12 mouse cellular contexts compared by ENCODE assay signal in the genomic region with DNA sequence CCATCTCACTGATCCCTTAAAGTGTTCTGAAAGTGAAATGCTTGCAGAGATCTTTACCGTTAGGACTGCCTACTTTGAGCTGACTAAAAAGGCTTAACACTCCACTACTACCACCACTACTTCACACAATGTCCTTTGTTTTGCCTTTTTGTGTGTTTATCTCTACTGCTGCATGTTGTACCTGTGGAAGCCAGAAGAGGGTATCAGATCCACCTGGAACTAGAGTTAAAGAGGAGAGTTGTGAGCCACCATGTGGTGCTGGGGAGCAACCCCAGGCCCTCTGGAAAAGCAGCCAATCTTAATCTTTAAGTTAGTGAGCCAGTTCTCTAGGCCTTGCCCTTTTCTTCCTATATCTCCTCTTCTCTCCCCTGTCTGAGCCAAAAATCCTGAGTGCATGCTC. TPM values are rescaled to one million over a fixed set of nuclear protein-coding genes. Genes with fewer than 3 reads are reported as not detected.
DNase-seq lines count a peak whose midpoint lies in the region; ATAC-seq and TF ChIP-seq lines count a peak whose summit lies in the region.
"Had no signal": no experiment of that assay in that cellular context is flagged by ENCODE, and none has a peak within 500 bp of the region (broad histone marks: within the 10 kb centered on the region; RNA-seq: fewer than 3 reads in every experiment).

No protein-coding gene starts in this region.

- H3K9ac ChIP-seq in forebrain, embryonic 13.5 days = no peak overlapping the region
- no peak overlapping the region for H3K9ac ChIP-seq in forebrain, embryonic 12.5 days
- no peak overlapping the region for H3K9ac ChIP-seq in lung, embryonic 14.5 days
- no peak overlapping the region for H3K9ac ChIP-seq in ES-Bruce4 (ENCODE audit: low read depth, poor library complexity, severe bottlenecking)
- H3K9ac ChIP-seq in liver, postnatal 0 days (replicated peaks) = no peak overlapping the region

- WGBS in forebrain, embryonic 13.5 days = 90% methylated on average over 1 of the region's 1 CpGs
- WGBS in forebrain, embryonic 12.5 days = 85% methylated on average over 1 of the region's 1 CpGs
- WGBS in lung, embryonic 14.5 days = 70% methylated on average over 1 of the region's 1 CpGs
- WGBS in lung, adult 2 months = 67% methylated on average over 1 of the region's 1 CpGs
- WGBS in liver, postnatal 0 days (ENCODE audit: insufficient replicate concordance) = 90% methylated on average over 1 of the region's 1 CpGs

- H3K4me2 ChIP-seq in forebrain, embryonic 13.5 days = 0 out of 2 replicates have a peak overlapping the region, but pooled peaks have one; percentile 4
- no peak overlapping the region for H3K4me2 ChIP-seq in forebrain, embryonic 12.5 days
- no peak overlapping the region for H3K4me2 ChIP-seq in lung, embryonic 14.5 days
- H3K4me2 ChIP-seq in liver, postnatal 0 days (ENCODE audit: low read depth, low read length) = no peak overlapping the region

- no peak for DNase-seq in lung, embryonic 14.5 days
- DNase-seq in lung, adult 2 months = no peak
- DNase-seq in liver, postnatal 0 days = no peak
- no peak for DNase-seq in adipocyte (ENCODE audit: low spot score)
- DNase-seq in ovary, postnatal 36 days (ENCODE audit: low spot score) = no peak
- DNase-seq: cerebellum, adult 11 months; kidney, postnatal 14 days; spleen, adult 18-20 months had no signal

- no peak overlapping the region for H3K27ac ChIP-seq in forebrain, embryonic 13.5 days
- H3K27ac ChIP-seq in forebrain, embryonic 12.5 days = no peak overlapping the region
- no peak overlapping the region for H3K27ac ChIP-seq in lung, embryonic 14.5 days (ENCODE audit: low read depth)
- H3K27ac ChIP-seq in ES-Bruce4 (ENCODE audit: insufficient read depth, low read length) = 0 out of 2 replicates have a peak overlapping the region, but pooled peaks have one; percentile 28
- no peak overlapping the region for H3K27ac ChIP-seq in liver, postnatal 0 days (ENCODE audit: low read depth)

- peaks cover 75% of the 10 kb centered on the region for H3K36me3 ChIP-seq in forebrain, embryonic 13.5 days (ENCODE audit: poor library complexity, severe bottlenecking)
- H3K36me3 ChIP-seq in forebrain, embryonic 12.5 days (replicated peaks) = peaks cover 75% of the 10 kb centered on the region
- H3K36me3 ChIP-seq in lung, embryonic 14.5 days (ENCODE audit: insufficient read depth) = peaks cover 82% of the 10 kb centered on the region
- peaks cover 76% of the 10 kb centered on the region for H3K36me3 ChIP-seq in ES-Bruce4 (ENCODE audit: control insufficient read depth, insufficient read depth, low read length, poor library complexity, severe bottlenecking)
- peaks cover 51% of the 10 kb centered on the region for H3K36me3 ChIP-seq in liver, postnatal 0 days (replicated peaks; ENCODE audit: insufficient read depth, low read length)

- no peak overlapping the region for H3K4me3 ChIP-seq in forebrain, embryonic 13.5 days
- no peak overlapping the region for H3K4me3 ChIP-seq in forebrain, embryonic 12.5 days (replicated peaks)
- no peak overlapping the region for H3K4me3 ChIP-seq in lung, embryonic 14.5 days (ENCODE audit: low read depth, low read length)
- H3K4me3 ChIP-seq in lung, adult 2 months (replicated peaks; ENCODE audit: extremely low read depth, low read depth, low read length) = no peak overlapping the region
- no peak overlapping the region for H3K4me3 ChIP-seq in ES-Bruce4 (ENCODE audit: low read depth, low read length)
- H3K4me3 ChIP-seq in liver, postnatal 0 days (ENCODE audit: low read depth, low read length) = no peak overlapping the region
- H3K4me3 ChIP-seq: megakaryocyte, embryonic 14.5 days had no signal

- H3K27me3 ChIP-seq in forebrain, embryonic 13.5 days = no peaks in the 10 kb centered on the region
- H3K27me3 ChIP-seq in forebrain, embryonic 12.5 days = no peaks in the 10 kb centered on the region
- no peaks in the 10 kb centered on the region for H3K27me3 ChIP-seq in lung, embryonic 14.5 days (ENCODE audit: insufficient read depth, low read length)
- no peaks in the 10 kb centered on the region for H3K27me3 ChIP-seq in ES-Bruce4 (ENCODE audit: control insufficient read depth, insufficient read depth, low read length, poor library complexity, severe bottlenecking)
- H3K27me3 ChIP-seq in liver, postnatal 0 days (ENCODE audit: insufficient read depth, low read length) = no peaks in the 10 kb centered on the region
- H3K27me3 ChIP-seq: megakaryocyte, embryonic 14.5 days had no signal

- no peak for TF ChIP-seq POLR2A in lung, adult 2 months (IDR thresholded peaks at IDR 0.05; ENCODE audit: borderline replicate concordance, extremely low read depth, low read depth, low read length)
- no peak for TF ChIP-seq POLR2A in ES-Bruce4 (IDR thresholded peaks at IDR 0.05; ENCODE audit: insufficient read depth, low read length)

- no peak for TF ChIP-seq EP300 in ES-Bruce4 (IDR thresholded peaks at IDR 0.05; ENCODE audit: insufficient read depth, low read depth, low read length)
- TF ChIP-seq EP300 in liver, postnatal 0 days (IDR thresholded peaks at IDR 0.05; ENCODE audit: low read depth) = no peak

- H3K9me3 ChIP-seq in forebrain, embryonic 13.5 days (replicated peaks) = no peaks in the 10 kb centered on the region
- no peaks in the 10 kb centered on the region for H3K9me3 ChIP-seq in forebrain, embryonic 12.5 days
- no peaks in the 10 kb centered on the region for H3K9me3 ChIP-seq in lung, embryonic 14.5 days (ENCODE audit: low read depth, low read length)
- H3K9me3 ChIP-seq in ES-Bruce4 (replicated peaks; ENCODE audit: control insufficient read depth, insufficient read depth, low read length, poor library complexity, severe bottlenecking) = no peaks in the 10 kb centered on the region
- H3K9me3 ChIP-seq in liver, postnatal 0 days (ENCODE audit: low read length) = no peaks in the 10 kb centered on the region
- H3K9me3 ChIP-seq: megakaryocyte, embryonic 14.5 days had no signal

- H3K4me1 ChIP-seq in forebrain, embryonic 13.5 days = peaks cover 39% of the 10 kb centered on the region
- peaks cover 32% of the 10 kb centered on the region for H3K4me1 ChIP-seq in forebrain, embryonic 12.5 days
- H3K4me1 ChIP-seq in lung, embryonic 14.5 days (ENCODE audit: insufficient read depth) = peaks cover 8% of the 10 kb centered on the region
- H3K4me1 ChIP-seq in lung, adult 2 months (ENCODE audit: control insufficient read depth, insufficient read depth, low read length) = peaks cover 7% of the 10 kb centered on the region
- H3K4me1 ChIP-seq in ES-Bruce4 (ENCODE audit: control insufficient read depth, insufficient read depth, low read length) = no peaks in the 10 kb centered on the region
- H3K4me1 ChIP-seq in liver, postnatal 0 days (ENCODE audit: insufficient read depth) = peaks cover 13% of the 10 kb centered on the region

- peak; percentile 25 for TF ChIP-seq CTCF in lung, embryonic 14.5 days (IDR thresholded peaks at IDR 0.05; ENCODE audit: low read depth)
- TF ChIP-seq CTCF in lung, adult 2 months (IDR thresholded peaks at IDR 0.05; ENCODE audit: insufficient read depth, low read length) = no peak
- peak; percentile 33 for TF ChIP-seq CTCF in ES-Bruce4 (IDR thresholded peaks at IDR 0.05; ENCODE audit: low read depth, low read length)
- peak; percentile 24 for TF ChIP-seq CTCF in liver, postnatal 0 days (IDR thresholded peaks at IDR 0.05; ENCODE audit: low read depth)

- no peak for ATAC-seq in forebrain, embryonic 13.5 days
- ATAC-seq in forebrain, embryonic 12.5 days (ENCODE audit: low FRiP score) = no peak
- ATAC-seq in lung, embryonic 14.5 days (ENCODE audit: insufficient read depth) = no peak
- ATAC-seq in liver, postnatal 0 days = no peak

RNA-seq across cellular contexts. Expression of gene Dnaja1, which starts 5.3 kb away (rescaled TPM):
- polyA plus RNA-seq in forebrain, embryonic 13.5 days (2015; fragmentation: Nextera tagmentation; extraction: Ambion mirVana) = 726 and 745 TPM in 2 replicates
- polyA plus RNA-seq in forebrain, embryonic 12.5 days (2016; fragmentation: Nextera tagmentation; extraction: Ambion mirVana) = 669 and 704 TPM in 2 replicates
- polyA plus RNA-seq in lung, embryonic 14.5 days (2014; fragmentation: Nextera tagmentation; extraction: Ambion mirVana) = 386 and 393 TPM in 2 replicates
- polyA plus RNA-seq in lung, adult 2 months (2012; rRNA removed) = 5.7 and 8.5 TPM in 2 replicates
- 358 and 376 TPM in 2 replicates for polyA plus RNA-seq in ES-Bruce4 (2011; ENCODE audit: insufficient read depth, insufficient read length, low read depth, missing spikeins)
- 180 and 183 TPM in 2 replicates for polyA plus RNA-seq in liver, postnatal 0 days (2015; fragmentation: Nextera tagmentation; extraction: Ambion mirVana)

RNA-seq across cellular contexts. Expression of gene Aptx, which starts 24.3 kb away (rescaled TPM):
- 54.0 and 58.6 TPM in 2 replicates for polyA plus RNA-seq in forebrain, embryonic 13.5 days (2015; fragmentation: Nextera tagmentation; extraction: Ambion mirVana)
- 46.9 and 47.3 TPM in 2 replicates for polyA plus RNA-seq in forebrain, embryonic 12.5 days (2016; fragmentation: Nextera tagmentation; extraction: Ambion mirVana)
- 28.3 and 29.1 TPM in 2 replicates for polyA plus RNA-seq in lung, embryonic 14.5 days (2014; fragmentation: Nextera tagmentation; extraction: Ambion mirVana)
- polyA plus RNA-seq in lung, adult 2 months (2012; rRNA removed) = 5.5 and 8.3 TPM in 2 replicates
- 22.3 and 22.9 TPM in 2 replicates for polyA plus RNA-seq in ES-Bruce4 (2011; ENCODE audit: insufficient read depth, insufficient read length, low read depth, missing spikeins)
- polyA plus RNA-seq in liver, postnatal 0 days (2015; fragmentation: Nextera tagmentation; extraction: Ambion mirVana) = 11.6 and 12.0 TPM in 2 replicates

RNA-seq across cellular contexts. Expression of gene Smu1, which starts 30.5 kb away (rescaled TPM):
- 165 and 180 TPM in 2 replicates for polyA plus RNA-seq in forebrain, embryonic 13.5 days (2015; fragmentation: Nextera tagmentation; extraction: Ambion mirVana)
- polyA plus RNA-seq in forebrain, embryonic 12.5 days (2016; fragmentation: Nextera tagmentation; extraction: Ambion mirVana) = 155 and 157 TPM in 2 replicates
- polyA plus RNA-seq in lung, embryonic 14.5 days (2014; fragmentation: Nextera tagmentation; extraction: Ambion mirVana) = 159 and 165 TPM in 2 replicates
- 13.1 and 21.5 TPM in 2 replicates for polyA plus RNA-seq in lung, adult 2 months (2012; rRNA removed)
- polyA plus RNA-seq in ES-Bruce4 (2011; ENCODE audit: insufficient read depth, insufficient read length, low read depth, missing spikeins) = 172 and 196 TPM in 2 replicates
- polyA plus RNA-seq in liver, postnatal 0 days (2015; fragmentation: Nextera tagmentation; extraction: Ambion mirVana) = 52.5 and 56.8 TPM in 2 replicates

Comparison
In these comparisons a context has a peak if more than half of its experiments do, and no peak if none do; other contexts are left out.
1. RNA of gene Dnaja1, which starts 5.3 kb away (polyA plus RNA-seq): 726 to 745 TPM in forebrain, embryonic 13.5 days, 669 to 704 TPM in forebrain, embryonic 12.5 days, 386 to 393 TPM in lung, embryonic 14.5 days, 358 to 376 TPM in ES-Bruce4 and 180 to 183 TPM in liver, postnatal 0 days; 5.7 to 8.5 TPM in lung, adult 2 months; every median in the first group is over 10 times any median in the second.